ENCODE assay signal across 11 mouse cellular contexts in the genomic region with DNA sequence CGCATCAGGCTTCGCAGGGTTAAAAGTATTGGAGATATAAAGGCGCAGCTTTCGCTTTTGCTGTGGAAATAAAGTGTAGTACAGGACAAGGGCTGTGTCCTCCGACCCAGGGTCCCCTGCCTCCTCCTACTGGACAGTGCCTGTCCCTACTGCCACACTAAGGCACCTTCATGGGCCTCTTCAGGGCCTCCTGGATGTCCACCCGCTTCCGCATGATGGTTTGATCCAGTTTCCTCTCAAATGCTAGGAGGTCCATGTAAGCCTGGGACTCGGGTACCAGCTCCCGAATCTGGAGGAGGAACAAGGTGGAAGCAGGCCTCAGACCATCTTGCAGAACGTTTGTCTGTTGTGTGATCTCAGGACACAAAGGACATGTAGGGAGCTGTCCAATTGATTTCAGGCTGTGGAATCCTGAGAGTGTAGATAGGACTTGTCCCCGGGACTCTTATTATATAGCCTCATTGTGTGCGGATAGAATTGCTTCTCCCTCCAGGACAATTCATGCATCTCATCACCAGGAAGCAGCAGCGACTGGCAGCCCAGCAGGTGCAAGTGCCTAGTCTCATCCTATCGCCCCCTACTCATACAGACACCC. TPM values are rescaled to one million over a fixed set of nuclear protein-coding genes. Genes with fewer than 3 reads are reported as not detected.
DNase-seq lines count a peak whose midpoint lies in the region; ATAC-seq and TF ChIP-seq lines count a peak whose summit lies in the region.
"Had no signal": no experiment of that assay in that cellular context is flagged by ENCODE, and none has a peak within 500 bp of the region (broad histone marks: within the 10 kb centered on the region; RNA-seq: fewer than 3 reads in every experiment).

No protein-coding gene starts in this region.

- peaks cover 18% of the 10 kb centered on the region for H3K4me1 ChIP-seq in kidney, postnatal 0 days (replicated peaks; ENCODE audit: insufficient read depth, low read length)
- H3K4me1 ChIP-seq in kidney, adult 2 months (ENCODE audit: control insufficient read depth, insufficient read depth, low read length), result peaks cover 7% of the 10 kb centered on the region; the same call in 1 of the 2 replicates
- peaks cover 14% of the 10 kb centered on the region for H3K4me1 ChIP-seq in cortical plate, adult 2 months (ENCODE audit: control insufficient read depth, insufficient read depth, low read length)
- peaks cover 32% of the 10 kb centered on the region for H3K4me1 ChIP-seq in hindbrain, embryonic 11.5 days (replicated peaks; ENCODE audit: control insufficient read depth, insufficient read depth, low read length)
- H3K4me1 ChIP-seq in midbrain, embryonic 16.5 days (ENCODE audit: control insufficient read depth, insufficient read depth, low read length), result peaks cover 50% of the 10 kb centered on the region
- H3K4me1 ChIP-seq in intestine, embryonic 16.5 days (ENCODE audit: control insufficient read depth, insufficient read depth, low read length), result peaks cover 37% of the 10 kb centered on the region

- WGBS in kidney, postnatal 0 days, result 70% methylated on average over 14 of the region's 14 CpGs
- WGBS in kidney, adult 2 months, result 78% methylated on average over 14 of the region's 14 CpGs
- 58% methylated on average over 14 of the region's 14 CpGs for WGBS in hindbrain, embryonic 11.5 days
- WGBS in midbrain, embryonic 16.5 days, result 35% methylated on average over 14 of the region's 14 CpGs
- WGBS in intestine, embryonic 16.5 days, result 69% methylated on average over 14 of the region's 14 CpGs

- peak; percentile 5; the same call in 1 of the 2 replicates for TF ChIP-seq CTCF in kidney, postnatal 0 days (IDR thresholded peaks at IDR 0.05; ENCODE audit: low read depth)
- TF ChIP-seq CTCF in kidney, adult 2 months (conservative IDR thresholded peaks at IDR 0.05; ENCODE audit: insufficient read depth, insufficient read length, low read depth, low read length), result no peak
- TF ChIP-seq CTCF in cortical plate, adult 2 months (IDR thresholded peaks at IDR 0.05; ENCODE audit: extremely low read depth, insufficient read depth, low read length), result no peak

- DNase-seq in kidney, postnatal 0 days (ENCODE audit: low spot score), result no peak
- DNase-seq in kidney, adult 2 months, result no peak
- no peak for DNase-seq in hindbrain, embryonic 11.5 days (ENCODE audit: low spot score)
- no peak for DNase-seq in cerebellum, postnatal 4 days (ENCODE audit: low spot score in 2 of 2)
- no peak for DNase-seq in embryo, embryonic 11 days
- DNase-seq: thymus, adult 2 months had no signal

- H3K4me3 ChIP-seq in kidney, postnatal 0 days (replicated peaks; ENCODE audit: low read depth, low read length), result no peak overlapping the region
- H3K4me3 ChIP-seq in kidney, adult 2 months (ENCODE audit: insufficient read depth, low read depth, low read length), result no peak overlapping the region
- H3K4me3 ChIP-seq in cortical plate, adult 2 months (ENCODE audit: insufficient read depth, low read length), result no peak overlapping the region
- no peak overlapping the region for H3K4me3 ChIP-seq in hindbrain, embryonic 11.5 days (ENCODE audit: low read depth, low read length)
- H3K4me3 ChIP-seq in midbrain, embryonic 16.5 days (ENCODE audit: low read depth, low read length), result peak overlapping the region; percentile 30; the same call in 1 of the 2 replicates
- H3K4me3 ChIP-seq in intestine, embryonic 16.5 days (ENCODE audit: low read length), result no peak overlapping the region

- H3K4me2 ChIP-seq in kidney, postnatal 0 days (ENCODE audit: low read length), result no peak overlapping the region
- H3K4me2 ChIP-seq in hindbrain, embryonic 11.5 days (replicated peaks; ENCODE audit: low read depth, low read length), result peak overlapping the region; percentile 25
- peak overlapping the region; percentile 50 for H3K4me2 ChIP-seq in midbrain, embryonic 16.5 days (ENCODE audit: low read length)
- no peak overlapping the region for H3K4me2 ChIP-seq in intestine, embryonic 16.5 days (ENCODE audit: low read depth, low read length)

- H3K9me3 ChIP-seq in kidney, postnatal 0 days (replicated peaks; ENCODE audit: low read length), result no peaks in the 10 kb centered on the region
- no peaks in the 10 kb centered on the region for H3K9me3 ChIP-seq in hindbrain, embryonic 11.5 days (ENCODE audit: control insufficient read depth, low read length)
- H3K9me3 ChIP-seq in midbrain, embryonic 16.5 days (replicated peaks; ENCODE audit: control insufficient read depth, low read length, poor library complexity, severe bottlenecking), result no peaks in the 10 kb centered on the region
- no peaks in the 10 kb centered on the region for H3K9me3 ChIP-seq in intestine, embryonic 16.5 days (ENCODE audit: control insufficient read depth, low read length)

- peaks cover 25% of the 10 kb centered on the region for H3K36me3 ChIP-seq in kidney, postnatal 0 days (ENCODE audit: insufficient read depth, low read length)
- no peaks in the 10 kb centered on the region for H3K36me3 ChIP-seq in kidney, adult 2 months (ENCODE audit: control insufficient read depth, insufficient read depth, low read length)
- no peaks in the 10 kb centered on the region; the same call in 1 of the 2 replicates for H3K36me3 ChIP-seq in hindbrain, embryonic 11.5 days (ENCODE audit: control insufficient read depth, insufficient read depth, low read length)
- H3K36me3 ChIP-seq in midbrain, embryonic 16.5 days (ENCODE audit: control insufficient read depth, insufficient read depth, low read length), result peaks cover 32% of the 10 kb centered on the region
- peaks cover 8% of the 10 kb centered on the region; the same call in 1 of the 2 replicates for H3K36me3 ChIP-seq in intestine, embryonic 16.5 days (ENCODE audit: control insufficient read depth, insufficient read depth, low read length)

- ATAC-seq in kidney, postnatal 0 days (replicated peaks; ENCODE audit: low FRiP score, low read depth), result no peak
- ATAC-seq in hindbrain, embryonic 11.5 days (ENCODE audit: low FRiP score), result no peak; the same call in 1 of the 2 replicates
- ATAC-seq in midbrain, embryonic 16.5 days, result 0 out of 2 replicates have a peak, but pooled peaks have one; percentile 2
- ATAC-seq in intestine, embryonic 16.5 days, result no peak

- TF ChIP-seq POLR2A in kidney, adult 2 months (IDR thresholded peaks at IDR 0.05; ENCODE audit: low read depth, low read length), result no peak
- TF ChIP-seq POLR2A in cortical plate, adult 2 months (IDR thresholded peaks at IDR 0.05; ENCODE audit: extremely low read depth, insufficient read depth, low read length), result no peak

- H3K9ac ChIP-seq in kidney, postnatal 0 days (ENCODE audit: low read depth, low read length), result no peak overlapping the region; the same call in 1 of the 2 replicates
- H3K9ac ChIP-seq in hindbrain, embryonic 11.5 days (ENCODE audit: low read depth, low read length), result peak overlapping the region; percentile 36; the same call in 1 of the 2 replicates
- peak overlapping the region; percentile 65 for H3K9ac ChIP-seq in midbrain, embryonic 16.5 days (ENCODE audit: low read depth, low read length)
- no peak overlapping the region for H3K9ac ChIP-seq in intestine, embryonic 16.5 days (ENCODE audit: low read depth, low read length)

- H3K27ac ChIP-seq in kidney, postnatal 0 days, result no peak overlapping the region
- H3K27ac ChIP-seq in kidney, adult 2 months (ENCODE audit: insufficient read depth, low read depth, low read length), result no peak overlapping the region
- peak overlapping the region; percentile 87 for H3K27ac ChIP-seq in cortical plate, adult 2 months (ENCODE audit: insufficient read depth, low read length)
- H3K27ac ChIP-seq in hindbrain, embryonic 11.5 days (ENCODE audit: low read depth, low read length), result peak overlapping the region; percentile 85
- H3K27ac ChIP-seq in midbrain, embryonic 16.5 days (ENCODE audit: low read length), result peak overlapping the region; percentile 92
- H3K27ac ChIP-seq in intestine, embryonic 16.5 days (ENCODE audit: low read length), result no peak overlapping the region

- peaks cover 4% of the 10 kb centered on the region; the same call in 1 of the 2 replicates for H3K27me3 ChIP-seq in kidney, postnatal 0 days (ENCODE audit: insufficient read depth, low read length)
- no peaks in the 10 kb centered on the region for H3K27me3 ChIP-seq in kidney, adult 2 months (replicated peaks; ENCODE audit: control insufficient read depth, insufficient read depth, low read length)
- peaks cover 12% of the 10 kb centered on the region for H3K27me3 ChIP-seq in hindbrain, embryonic 11.5 days (ENCODE audit: control insufficient read depth, insufficient read depth, low read length)
- no peaks in the 10 kb centered on the region for H3K27me3 ChIP-seq in midbrain, embryonic 16.5 days (ENCODE audit: control insufficient read depth, insufficient read depth, low read depth, low read length)
- peaks cover 14% of the 10 kb centered on the region for H3K27me3 ChIP-seq in intestine, embryonic 16.5 days (replicated peaks; ENCODE audit: control insufficient read depth, insufficient read depth, low read length)

RNA-seq across cellular contexts. Expression of gene Chpf2, which starts 9.3 kb away (rescaled TPM):
- 26.0 and 27.6 TPM in 2 replicates for polyA plus RNA-seq in kidney, postnatal 0 days (2015; fragmentation: Nextera tagmentation; extraction: Ambion mirVana)
- polyA plus RNA-seq in kidney, adult 2 months (2012; rRNA removed), result 20.2 and 27.5 TPM in 2 replicates
- polyA plus RNA-seq in cortical plate, adult 2 months (2012; rRNA removed), result 55.1 and 62.2 TPM in 2 replicates
- polyA plus RNA-seq in hindbrain, embryonic 11.5 days (2014; fragmentation: Nextera tagmentation; extraction: Ambion mirVana), result 8.6 and 8.7 TPM in 2 replicates
- 16.6 and 23.3 TPM in 2 replicates for polyA plus RNA-seq in midbrain, embryonic 16.5 days (2015; fragmentation: Nextera tagmentation; extraction: Ambion mirVana)
- polyA plus RNA-seq in intestine, embryonic 16.5 days (2015; fragmentation: Nextera tagmentation; extraction: Ambion mirVana), result 16.3 and 18.0 TPM in 2 replicates

RNA-seq across cellular contexts. Expression of gene Abcf2, which starts 18.6 kb away (rescaled TPM):
- polyA plus RNA-seq in kidney, postnatal 0 days (2015; fragmentation: Nextera tagmentation; extraction: Ambion mirVana), result 74.4 and 79.6 TPM in 2 replicates
- 40.2 and 47.6 TPM in 2 replicates for polyA plus RNA-seq in kidney, adult 2 months (2012; rRNA removed)
- polyA plus RNA-seq in cortical plate, adult 2 months (2012; rRNA removed), result 83.6 and 87.1 TPM in 2 replicates
- polyA plus RNA-seq in hindbrain, embryonic 11.5 days (2014; fragmentation: Nextera tagmentation; extraction: Ambion mirVana), result 121 and 136 TPM in 2 replicates
- 78.0 and 85.0 TPM in 2 replicates for polyA plus RNA-seq in midbrain, embryonic 16.5 days (2015; fragmentation: Nextera tagmentation; extraction: Ambion mirVana)
- 75.0 and 82.7 TPM in 2 replicates for polyA plus RNA-seq in intestine, embryonic 16.5 days (2015; fragmentation: Nextera tagmentation; extraction: Ambion mirVana)

RNA-seq across cellular contexts. Expression of gene Smarcd3, which starts 28.3 kb away (rescaled TPM):
- 16.4 and 19.7 TPM in 2 replicates for polyA plus RNA-seq in kidney, postnatal 0 days (2015; fragmentation: Nextera tagmentation; extraction: Ambion mirVana)
- 12.4 and 15.9 TPM in 2 replicates for polyA plus RNA-seq in kidney, adult 2 months (2012; rRNA removed)
- polyA plus RNA-seq in cortical plate, adult 2 months (2012; rRNA removed), result 97.8 and 97.9 TPM in 2 replicates
- polyA plus RNA-seq in hindbrain, embryonic 11.5 days (2014; fragmentation: Nextera tagmentation; extraction: Ambion mirVana), result 42.3 and 45.9 TPM in 2 replicates
- 173 and 192 TPM in 2 replicates for polyA plus RNA-seq in midbrain, embryonic 16.5 days (2015; fragmentation: Nextera tagmentation; extraction: Ambion mirVana)
- 9.5 and 10.0 TPM in 2 replicates for polyA plus RNA-seq in intestine, embryonic 16.5 days (2015; fragmentation: Nextera tagmentation; extraction: Ambion mirVana)

RNA-seq across cellular contexts. Expression of gene 4931409K22Rik, which starts 39.3 kb away (rescaled TPM):
- polyA plus RNA-seq in kidney, postnatal 0 days (2015; fragmentation: Nextera tagmentation; extraction: Ambion mirVana), result 0.12 and 0.19 TPM in 2 replicates
- polyA plus RNA-seq in kidney, adult 2 months (2012; rRNA removed), result 0.10 and 0.14 TPM in 2 replicates
- 0.04 and 0.11 TPM in 2 replicates for polyA plus RNA-seq in cortical plate, adult 2 months (2012; rRNA removed)
- 0.14 TPM in 1 of 2 replicates, not detected in the other for polyA plus RNA-seq in hindbrain, embryonic 11.5 days (2014; fragmentation: Nextera tagmentation; extraction: Ambion mirVana)
- 0.08 TPM in 1 of 2 replicates, not detected in the other for polyA plus RNA-seq in midbrain, embryonic 16.5 days (2015; fragmentation: Nextera tagmentation; extraction: Ambion mirVana)
- not detected in 2 replicates for polyA plus RNA-seq in intestine, embryonic 16.5 days (2015; fragmentation: Nextera tagmentation; extraction: Ambion mirVana)
- polyA plus RNA-seq: heart, postnatal 0 days; thymus, adult 2 months had no signal

RNA-seq across cellular contexts. Expression of gene Asb10, which starts 55.1 kb away (rescaled TPM):
- 0.69 and 0.93 TPM in 2 replicates for polyA plus RNA-seq in kidney, postnatal 0 days (2015; fragmentation: Nextera tagmentation; extraction: Ambion mirVana)
- 0.38 and 1.6 TPM in 2 replicates for polyA plus RNA-seq in kidney, adult 2 months (2012; rRNA removed)
- polyA plus RNA-seq in cortical plate, adult 2 months (2012; rRNA removed), result 0.40 and 0.42 TPM in 2 replicates
- 0.20 and 0.33 TPM in 2 replicates for polyA plus RNA-seq in hindbrain, embryonic 11.5 days (2014; fragmentation: Nextera tagmentation; extraction: Ambion mirVana)
- polyA plus RNA-seq in midbrain, embryonic 16.5 days (2015; fragmentation: Nextera tagmentation; extraction: Ambion mirVana), result 0.15 TPM in 1 of 2 replicates, not detected in the other
- polyA plus RNA-seq in intestine, embryonic 16.5 days (2015; fragmentation: Nextera tagmentation; extraction: Ambion mirVana), result 0.16 and 0.29 TPM in 2 replicates
- polyA plus RNA-seq: activated CD4-positive, CD25-positive, alpha-beta regulatory T cell, adult 4 months had no signal

Comparison
In these comparisons a context has a peak if more than half of its experiments do, and no peak if none do; other contexts are left out.
1. H3K27ac ChIP-seq: peak in cortical plate, adult 2 months (single experiment), hindbrain, embryonic 11.5 days (single experiment) and midbrain, embryonic 16.5 days (single experiment); none in kidney, postnatal 0 days (single experiment), kidney, adult 2 months (single experiment) and intestine, embryonic 16.5 days (single experiment).
2. H3K4me2 ChIP-seq: peak in hindbrain, embryonic 11.5 days (single experiment) and midbrain, embryonic 16.5 days (single experiment); none in kidney, postnatal 0 days (single experiment) and intestine, embryonic 16.5 days (single experiment).
3. H3K9ac ChIP-seq: peak in hindbrain, embryonic 11.5 days (single experiment) and midbrain, embryonic 16.5 days (single experiment); none in kidney, postnatal 0 days (single experiment) and intestine, embryonic 16.5 days (single experiment).